Mouse (Mus musculus) kidney, postnatal 10 days (tissue): ENCODE results near the gene Fasl.
A peak's percentile ranks its signal among the peaks of the same experiment; 100 is the strongest.

ENCODE experiments used
- DNase-seq: peaks from one replicate; pipeline ENCODE4 v3.0.0; 2021; ENCODE audit warnings: mixed read lengths

Gene Fasl

GRCm38 (mm10) chr1:161756547-161756946 lies 31.7 kb downstream of the Fasl start:
- no peak for DNase-seq

- DNase-seq, result no peak
These were observed 37.0 kb downstream of the Fasl start for GRCm38 (mm10) chr1:161751311-161751710.

GRCm38 (mm10) chr1:161750471-161751041 lies 37.7 kb downstream of the Fasl start:
- DNase-seq, result no peak

- DNase-seq, result no peak
These were observed 39.6 kb downstream of the Fasl start for GRCm38 (mm10) chr1:161748685-161749084.

- peak; percentile 71 for DNase-seq
These were observed 40.2 kb downstream of the Fasl start for GRCm38 (mm10) chr1:161748138-161748537.

GRCm38 (mm10) chr1:161746542-161747302 lies 41.6 kb downstream of the Fasl start:
- no peak for DNase-seq

GRCm38 (mm10) chr1:161744855-161745254 lies 43.4 kb downstream of the Fasl start:
- DNase-seq, result no peak

GRCm38 (mm10) chr1:161744209-161744608 lies 44.1 kb downstream of the Fasl start:
- no peak for DNase-seq

GRCm38 (mm10) chr1:161742481-161743267 lies 45.6 kb downstream of the Fasl start:
- no peak for DNase-seq

- no peak for DNase-seq
These were observed 51.4 kb downstream of the Fasl start for GRCm38 (mm10) chr1:161736848-161737247.

- peak; percentile 25 for DNase-seq
These were observed 52.0 kb downstream of the Fasl start for GRCm38 (mm10) chr1:161736255-161736654.

GRCm38 (mm10) chr1:161735465-161736046 lies 52.7 kb downstream of the Fasl start:
- peak; percentile 49 for DNase-seq

GRCm38 (mm10) chr1:161734741-161735211 lies 53.5 kb downstream of the Fasl start:
- DNase-seq, result no peak

- DNase-seq, result no peak
These were observed 54.0 kb downstream of the Fasl start for GRCm38 (mm10) chr1:161734314-161734713.
